Mouse (Mus musculus) kidney, postnatal 36 days (tissue): ENCODE measurements around the gene Degs1.

ENCODE experiments used
- DNase-seq, 2 experiments: peaks; one replicate each; pipeline ENCODE4 v3.0.0; 2021 to 2022; ENCODE audit warnings: mixed read lengths in 2 of 2

Gene Degs1

GRCm38 (mm10) chr1:182280046-182280445 is 2.6 kb downstream of the Degs1 start:
- no peak for DNase-seq

DNA sequence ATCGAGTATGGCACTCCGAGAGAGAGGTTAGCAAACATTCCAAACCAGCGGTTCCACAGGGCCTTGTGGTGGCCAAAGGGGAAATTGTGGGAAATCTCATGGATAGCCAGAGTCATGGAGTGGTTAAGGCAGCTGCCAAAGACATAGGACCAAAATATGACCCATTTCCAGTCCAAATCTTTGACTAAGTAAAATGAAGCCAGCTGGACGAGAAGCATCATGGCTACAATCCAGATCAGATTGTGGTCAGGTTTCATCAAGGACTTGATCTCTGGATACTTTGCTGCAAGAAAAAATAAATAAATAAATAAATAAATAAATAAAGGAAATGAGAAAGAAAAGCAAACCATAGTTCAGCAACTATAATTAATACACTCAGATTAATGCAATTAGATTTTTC is 3.2 kb downstream of the Degs1 start:
- DNase-seq = no peak

GRCm38 (mm10) chr1:182275109-182275508 is 7.5 kb downstream of the Degs1 start:
- DNase-seq = no peak

DNA sequence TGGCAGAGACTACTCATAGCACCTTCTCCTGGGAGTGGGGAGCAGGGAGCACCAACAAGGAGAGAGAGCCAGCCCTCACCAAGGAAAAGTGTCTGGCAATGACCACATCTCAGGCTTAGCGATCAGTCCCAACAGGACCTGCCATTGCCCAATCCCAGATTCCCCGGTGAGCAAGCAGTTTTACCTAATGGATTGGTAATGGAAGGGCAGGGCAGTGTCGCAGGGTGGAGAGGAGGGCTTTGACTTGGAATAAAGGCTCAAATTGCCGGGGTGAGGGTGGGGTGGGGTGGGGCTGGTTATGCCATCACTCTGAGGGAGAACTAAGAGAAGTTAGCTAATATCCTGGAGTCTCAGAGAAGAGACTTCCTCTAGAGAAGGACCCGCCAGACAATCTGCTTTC is 11.0 kb downstream of the Degs1 start:
- peak; percentile 37 to 44 for DNase-seq

DNA sequence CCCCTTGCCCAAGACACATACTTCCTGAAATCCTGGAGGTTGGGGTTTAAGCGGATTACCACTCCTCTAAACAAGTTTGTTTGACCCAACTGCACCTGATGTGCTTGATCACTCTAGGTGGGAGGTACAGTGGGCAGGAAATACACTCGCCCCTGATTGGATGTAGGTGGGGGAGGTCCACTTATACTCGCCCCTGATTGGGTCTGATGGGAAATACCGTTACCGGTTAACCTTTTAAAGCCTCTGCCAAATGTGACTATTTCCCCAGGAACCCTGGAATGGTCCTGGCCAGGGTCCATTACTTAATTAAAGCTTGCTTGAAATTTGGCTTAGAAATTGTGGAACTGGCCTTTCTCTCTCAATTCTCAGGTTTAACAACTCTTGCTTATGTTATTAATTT is 11.5 kb downstream of the Degs1 start:
- peak; percentile 70 to 91 for DNase-seq

DNA sequence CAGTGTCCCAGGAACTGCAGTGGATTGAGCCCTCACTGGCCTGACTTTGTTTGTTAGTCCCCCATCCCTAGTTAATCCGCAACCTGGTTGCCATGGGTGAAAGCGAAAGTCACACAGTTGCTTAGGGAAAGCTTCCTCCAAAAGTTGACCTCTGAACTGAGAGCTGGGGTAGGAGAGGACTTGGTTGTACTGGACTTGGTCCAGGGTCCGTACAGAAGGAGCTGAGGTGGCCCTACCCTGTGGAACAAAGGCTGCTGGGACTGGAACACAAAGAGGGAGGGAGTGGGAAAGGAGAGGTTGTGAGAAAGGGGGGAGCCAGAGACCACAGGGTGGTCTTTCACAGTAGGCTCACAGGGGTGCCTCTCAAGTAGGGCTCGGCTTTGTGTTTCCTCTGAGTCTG is 14.3 kb downstream of the Degs1 start:
- DNase-seq = peak; percentile 82 to 91

DNA sequence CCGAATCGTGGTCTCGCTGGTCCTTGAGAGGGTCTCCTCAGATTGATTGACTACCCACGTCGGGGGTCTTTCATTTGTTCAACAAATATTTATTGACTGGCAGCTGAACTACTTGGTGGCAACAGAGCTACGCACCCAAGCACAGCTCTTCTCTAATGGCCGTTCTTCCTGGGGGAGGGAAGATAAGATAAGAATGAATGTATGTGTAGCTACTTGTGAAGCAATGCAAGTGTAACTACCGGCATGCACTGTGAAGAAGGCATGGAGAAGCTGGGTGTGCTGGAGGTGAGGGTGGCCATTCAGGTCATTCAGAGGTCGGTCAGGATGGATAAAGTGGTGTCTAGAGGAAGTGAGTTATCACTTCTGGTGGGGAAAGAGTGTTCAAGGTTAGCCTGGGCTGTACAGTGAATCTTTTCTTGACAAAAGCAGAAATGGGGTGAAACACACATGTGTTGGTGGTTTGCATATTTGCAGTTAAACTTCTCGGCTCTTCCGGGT is 16.5 kb downstream of the Degs1 start:
- no peak for DNase-seq

GRCm38 (mm10) chr1:182256041-182256680 is 26.4 kb downstream of the Degs1 start:
- DNase-seq = peak in 1 of 2 experiments; percentile 40

DNA sequence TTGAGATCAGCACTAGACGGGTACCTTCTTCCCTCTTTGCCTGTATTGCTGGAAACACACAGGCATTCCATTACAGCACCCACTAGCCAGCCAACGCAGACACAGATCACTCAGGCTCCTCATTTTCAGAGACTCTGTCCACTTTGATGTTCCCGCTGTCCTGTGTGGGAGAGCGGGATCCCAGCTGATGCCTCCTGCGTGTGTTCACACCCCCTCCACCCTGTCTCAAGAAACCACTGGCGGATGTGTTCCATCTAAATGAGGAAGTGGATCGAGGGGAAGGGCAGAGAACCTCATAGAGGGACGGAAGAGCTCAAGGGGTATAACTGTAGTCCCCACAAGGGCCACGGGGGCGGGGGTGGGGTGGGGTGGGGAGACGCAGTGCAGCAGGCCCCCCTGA is 27.6 kb downstream of the Degs1 start:
- DNase-seq = no peak

DNA sequence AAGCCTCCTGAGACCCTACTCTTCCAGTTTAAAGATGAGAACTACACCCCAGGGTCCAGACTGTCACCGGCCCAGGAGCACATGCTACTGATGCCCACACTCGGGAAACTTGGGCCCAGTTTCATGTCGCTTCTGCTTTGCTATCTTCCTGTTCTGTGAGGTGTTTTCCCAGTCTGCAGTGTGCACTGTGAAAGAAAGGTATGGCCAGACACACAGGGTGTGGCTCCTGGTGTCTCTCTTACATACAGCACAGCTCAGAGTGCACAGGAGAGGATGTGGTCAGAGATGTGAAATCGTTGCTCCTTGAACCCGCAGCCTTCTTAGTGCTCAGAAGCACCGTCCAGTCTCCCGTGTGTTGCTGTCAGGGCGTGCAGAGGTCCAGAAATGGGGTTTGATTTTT is 28.0 kb downstream of the Degs1 start:
- no peak for DNase-seq

DNA sequence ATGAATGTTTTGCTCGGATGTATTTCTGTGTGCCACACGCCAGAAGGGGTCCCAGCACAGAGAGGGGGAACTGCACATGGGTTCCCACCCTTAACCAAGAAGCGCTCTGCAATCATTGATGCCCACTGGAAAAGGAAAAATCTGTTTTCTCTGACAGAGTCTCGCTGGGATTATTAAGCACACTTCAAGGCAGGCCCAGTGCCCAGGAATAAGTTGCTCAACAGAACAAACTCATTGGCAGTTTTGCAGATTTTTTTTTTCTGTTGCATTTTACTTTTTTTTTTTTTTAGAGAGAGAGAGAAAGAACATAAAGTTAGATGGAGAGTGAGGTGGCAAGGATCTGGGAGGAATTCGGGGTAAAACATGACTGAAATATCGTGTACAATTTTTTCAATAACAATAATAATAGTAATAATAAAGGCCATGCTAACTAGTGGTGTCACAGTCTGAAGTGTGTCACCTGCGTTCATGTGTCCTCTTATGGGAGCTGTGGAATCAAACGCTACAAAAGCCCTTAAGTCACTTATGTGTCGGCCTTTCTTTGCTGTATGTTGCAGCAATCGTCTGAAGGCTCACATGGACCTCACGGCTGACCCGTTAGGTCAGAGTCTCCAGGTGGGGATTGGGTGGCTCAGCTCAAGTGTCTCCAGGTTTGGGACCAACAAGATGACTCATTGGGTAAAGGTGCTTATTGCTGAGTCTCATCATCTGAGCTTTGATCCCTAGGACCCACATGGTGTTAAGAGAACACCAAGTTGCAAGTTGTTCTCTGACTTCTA is 28.7 kb downstream of the Degs1 start:
- no peak for DNase-seq

DNA sequence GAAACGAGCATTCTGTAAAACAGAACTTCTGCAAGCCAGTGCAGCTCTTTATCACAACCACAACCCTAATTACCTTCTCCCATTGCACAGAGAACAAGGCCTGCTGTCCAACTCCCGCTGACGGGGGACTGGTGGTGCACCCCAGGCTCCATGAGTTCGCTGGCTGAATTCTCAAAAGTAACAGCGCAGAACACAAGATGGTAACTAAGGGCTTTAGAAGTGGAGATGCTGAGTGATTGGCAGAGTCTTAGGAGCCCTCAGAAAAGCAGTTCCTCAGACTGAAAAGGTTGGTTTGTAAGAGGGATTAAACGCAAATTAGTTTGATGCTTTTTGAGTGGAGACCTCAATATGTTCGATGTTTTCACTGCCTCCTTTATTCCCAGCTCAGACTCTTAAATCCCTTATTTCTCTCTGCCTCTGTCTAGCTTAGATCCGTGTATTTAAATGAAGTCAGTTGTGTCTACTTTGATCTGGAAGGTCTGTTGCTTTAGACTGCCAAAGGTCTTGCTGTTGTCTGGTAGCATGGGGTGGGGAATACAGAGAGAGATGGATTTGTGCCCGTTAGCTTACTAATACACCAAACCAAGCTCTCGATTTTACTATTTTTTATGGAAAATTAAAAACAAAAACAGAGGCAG is 30.0 kb downstream of the Degs1 start:
- no peak for DNase-seq

DNA sequence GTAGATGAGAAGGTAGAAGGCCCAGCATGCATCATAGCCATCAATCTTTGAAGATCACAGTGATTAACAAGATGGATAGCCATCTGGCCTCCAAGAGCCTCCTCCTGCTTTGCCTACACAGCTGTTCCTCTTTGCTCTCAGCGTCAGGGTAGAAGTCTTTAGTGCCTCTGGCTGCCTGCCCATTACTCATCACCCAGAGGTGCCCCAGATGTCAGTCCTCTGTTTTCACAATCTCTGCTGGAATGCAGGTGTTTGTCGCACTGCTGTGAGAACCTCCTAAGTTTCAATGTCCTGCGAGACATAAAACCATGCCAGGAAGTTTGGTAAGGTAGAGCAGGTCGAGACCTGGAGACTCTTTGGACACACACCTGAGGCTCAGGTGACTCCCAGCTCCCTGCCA is 31.9 kb downstream of the Degs1 start:
- DNase-seq = no peak

DNA sequence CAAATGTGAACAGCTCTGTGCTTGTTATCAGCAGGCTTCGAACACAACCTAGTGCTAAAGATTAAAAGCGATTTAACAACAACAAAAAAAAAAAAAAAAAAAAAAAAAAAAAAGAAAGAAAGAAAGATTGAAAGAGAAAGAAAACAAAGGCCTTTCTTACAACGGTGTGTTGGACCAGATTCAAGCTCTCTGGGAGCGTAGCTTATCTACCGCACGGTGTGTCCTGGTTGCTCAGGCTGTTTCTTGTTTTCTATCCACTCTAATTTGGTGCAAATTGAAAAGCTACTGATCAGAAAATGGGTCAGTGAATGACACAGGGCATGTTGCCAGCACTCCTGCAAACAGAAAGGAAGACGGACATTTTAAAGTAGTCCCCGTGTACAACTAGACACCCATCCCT is 33.3 kb downstream of the Degs1 start:
- no peak for DNase-seq

- DNase-seq = no peak
These were observed 37.6 kb downstream of the Degs1 start for GRCm38 (mm10) chr1:182245003-182245402.

DNA sequence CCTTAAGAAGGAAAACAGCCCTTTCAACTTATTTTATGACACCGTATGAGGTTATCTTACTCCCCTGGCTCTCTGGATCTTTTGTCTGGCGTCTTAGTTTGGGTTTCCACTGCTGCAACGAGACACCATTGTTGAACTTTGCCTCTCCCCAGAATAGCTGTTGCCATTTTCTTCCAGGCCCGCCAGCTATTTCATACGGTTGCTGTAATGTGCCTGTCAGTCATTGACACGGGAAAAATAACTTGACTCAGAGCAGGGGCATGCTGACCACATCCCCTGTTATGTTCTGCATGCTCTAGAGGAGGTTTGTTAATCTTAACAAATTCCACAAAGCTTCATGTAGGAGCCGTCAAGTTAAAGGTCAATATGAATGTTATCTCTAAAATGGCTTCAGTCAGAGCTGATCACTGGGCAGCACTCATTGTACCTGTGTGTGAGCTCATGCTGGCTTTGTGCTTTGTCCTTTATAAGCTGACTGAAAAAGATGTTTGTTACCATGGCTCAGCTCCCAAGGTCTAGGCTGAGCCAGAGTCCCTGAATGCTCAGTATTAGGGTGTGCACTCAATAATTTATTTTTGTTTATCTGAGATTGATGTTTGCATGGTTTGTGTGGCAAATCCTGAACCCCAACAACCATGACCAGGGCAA is 44.4 kb downstream of the Degs1 start:
- DNase-seq = no peak

- peak in 1 of 2 experiments; percentile 27 for DNase-seq
These were observed 45.2 kb downstream of the Degs1 start for GRCm38 (mm10) chr1:182237386-182237785.

GRCm38 (mm10) chr1:182235174-182235573 is 47.4 kb downstream of the Degs1 start:
- DNase-seq = no peak

- no peak for DNase-seq
These were observed 53.2 kb downstream of the Degs1 start for GRCm38 (mm10) chr1:182229381-182229780.

GRCm38 (mm10) chr1:182227141-182227963 is 55.3 kb downstream of the Degs1 start:
- DNase-seq = peak; percentile 30 to 46

GRCm38 (mm10) chr1:182226261-182226660 is 56.3 kb downstream of the Degs1 start:
- no peak for DNase-seq
